Mouse (Mus musculus): Measurements from ENCODE around the gene Faim.

GRCm38 (mm10) chr9:99017679-99018078, 31.5 kb downstream of the Faim start:
- TF ChIP-seq CTCF (IDR thresholded peaks at IDR 0.05): no peak
- no peak for TF ChIP-seq EP300 (IDR thresholded peaks at IDR 0.05)

All from lung, postnatal 0 days (tissue).